26 mouse cellular contexts compared by ENCODE assay signal in genomic region chr5:20046649-20047048, GRCm38 (mm10).
DNase-seq lines count a peak whose midpoint lies in the region; ATAC-seq and TF ChIP-seq lines count a peak whose summit lies in the region.
"Had no signal": no experiment of that assay in that cellular context is flagged by ENCODE, and none has a peak within 500 bp of the region (broad histone marks: within the 10 kb centered on the region; RNA-seq: fewer than 3 reads in every experiment).

No protein-coding gene starts in this region.

- no peak overlapping the region for H3K27ac ChIP-seq in midbrain, embryonic 13.5 days
- H3K27ac ChIP-seq in midbrain, embryonic 10.5 days (replicated peaks), result no peak overlapping the region
- no peak overlapping the region for H3K27ac ChIP-seq in midbrain, embryonic 15.5 days
- no peak overlapping the region for H3K27ac ChIP-seq in midbrain, embryonic 11.5 days (ENCODE audit: low read depth, low read length)
- H3K27ac ChIP-seq: embryonic facial prominence, embryonic 10.5 days; embryonic facial prominence, embryonic 12.5 days; forebrain, embryonic 13.5 days; forebrain, embryonic 15.5 days had no signal

- TF ChIP-seq POLR2A in brain, embryonic 14.5 days (IDR thresholded peaks at IDR 0.05; ENCODE audit: borderline replicate concordance, extremely low read depth, insufficient read depth, insufficient read length, poor library complexity, severe bottlenecking), result no peak

- peak; percentile 69; the same call in 1 of the 2 replicates for ATAC-seq in midbrain, embryonic 13.5 days
- ATAC-seq in midbrain, embryonic 15.5 days (replicated peaks), result peak; percentile 62
- ATAC-seq in midbrain, embryonic 11.5 days (ENCODE audit: low FRiP score), result no peak
- ATAC-seq: activated CD4-positive, CD25-positive, alpha-beta regulatory T cell, adult 4 months; CD4-positive, CD25-positive, alpha-beta regulatory T cell, adult 4 months; forebrain, embryonic 13.5 days; forebrain, embryonic 15.5 days; Patski had no signal

- no peak overlapping the region for H3K9ac ChIP-seq in midbrain, embryonic 13.5 days (replicated peaks)
- no peak overlapping the region for H3K9ac ChIP-seq in midbrain, embryonic 15.5 days
- no peak overlapping the region for H3K9ac ChIP-seq in midbrain, embryonic 11.5 days (ENCODE audit: low read length)
- H3K9ac ChIP-seq: embryonic facial prominence, embryonic 12.5 days; forebrain, embryonic 13.5 days; forebrain, embryonic 15.5 days had no signal

- H3K4me3 ChIP-seq in midbrain, embryonic 13.5 days (replicated peaks), result no peak overlapping the region
- H3K4me3 ChIP-seq in midbrain, embryonic 10.5 days, result no peak overlapping the region
- H3K4me3 ChIP-seq in midbrain, embryonic 15.5 days, result no peak overlapping the region
- no peak overlapping the region for H3K4me3 ChIP-seq in midbrain, embryonic 11.5 days (ENCODE audit: low read depth, low read length)
- H3K4me3 ChIP-seq: embryonic facial prominence, embryonic 10.5 days; embryonic facial prominence, embryonic 12.5 days; forebrain, embryonic 13.5 days; forebrain, embryonic 15.5 days had no signal

- WGBS in midbrain, embryonic 13.5 days, result 21% methylated on average over 3 of the region's 3 CpGs
- 36% methylated on average over 3 of the region's 3 CpGs for WGBS in midbrain, embryonic 10.5 days
- 25% methylated on average over 3 of the region's 3 CpGs for WGBS in midbrain, embryonic 15.5 days
- 32% methylated on average over 3 of the region's 3 CpGs for WGBS in midbrain, embryonic 11.5 days

- no peaks in the 10 kb centered on the region for H3K9me3 ChIP-seq in midbrain, embryonic 13.5 days
- H3K9me3 ChIP-seq in midbrain, embryonic 10.5 days (replicated peaks), result no peaks in the 10 kb centered on the region
- no peaks in the 10 kb centered on the region for H3K9me3 ChIP-seq in midbrain, embryonic 15.5 days
- no peaks in the 10 kb centered on the region for H3K9me3 ChIP-seq in midbrain, embryonic 11.5 days (ENCODE audit: control insufficient read depth, low read length)
- H3K9me3 ChIP-seq: embryonic facial prominence, embryonic 10.5 days; embryonic facial prominence, embryonic 12.5 days; forebrain, embryonic 13.5 days; forebrain, embryonic 15.5 days; G1E had no signal

- TF ChIP-seq CTCF in brain, embryonic 14.5 days (IDR thresholded peaks at IDR 0.05; ENCODE audit: borderline replicate concordance, extremely low read depth, insufficient read depth, insufficient read length), result no peak

- peaks cover 10% of the 10 kb centered on the region; the same call in 1 of the 2 replicates for H3K4me1 ChIP-seq in midbrain, embryonic 13.5 days (replicated peaks)
- H3K4me1 ChIP-seq in midbrain, embryonic 10.5 days, result peaks cover 10% of the 10 kb centered on the region; the same call in 1 of the 2 replicates
- H3K4me1 ChIP-seq in midbrain, embryonic 15.5 days, result peaks cover 11% of the 10 kb centered on the region; the same call in 1 of the 2 replicates
- no peaks in the 10 kb centered on the region for H3K4me1 ChIP-seq in midbrain, embryonic 11.5 days (ENCODE audit: control insufficient read depth, insufficient read depth, low read length)
- H3K4me1 ChIP-seq: embryonic facial prominence, embryonic 10.5 days; embryonic facial prominence, embryonic 12.5 days had no signal

- no peaks in the 10 kb centered on the region for H3K36me3 ChIP-seq in midbrain, embryonic 13.5 days
- no peaks in the 10 kb centered on the region for H3K36me3 ChIP-seq in midbrain, embryonic 10.5 days
- no peaks in the 10 kb centered on the region for H3K36me3 ChIP-seq in midbrain, embryonic 15.5 days (replicated peaks)
- H3K36me3 ChIP-seq in midbrain, embryonic 11.5 days (ENCODE audit: control insufficient read depth, insufficient read depth, low read length), result no peaks in the 10 kb centered on the region
- H3K36me3 ChIP-seq: embryonic facial prominence, embryonic 10.5 days; embryonic facial prominence, embryonic 12.5 days; forebrain, embryonic 15.5 days; G1E had no signal

- DNase-seq in midbrain, embryonic 10.5 days (ENCODE audit: low spot score), result no peak
- no peak for DNase-seq in midbrain, embryonic 11.5 days (ENCODE audit: low spot score, missing footprints)
- DNase-seq in brain, embryonic 14.5 days (ENCODE audit: low read depth), result peak; percentile 48
- peak; percentile 44 for DNase-seq in retina, postnatal 1 day
- DNase-seq in gastrocnemius, postnatal 4 days (ENCODE audit: low spot score in 2 of 2), result no peak
- no peak for DNase-seq in kidney, postnatal 25 days
- DNase-seq: adrenal gland, adult 8-10 months; adrenal gland, postnatal 14 days; adrenal gland, postnatal 36 days; B cell, adult 2 months; cerebellum, adult 11 months; cerebellum, adult 18-20 months; cerebellum, adult 8-10 months; cerebellum, adult 9-11 months; cerebellum, postnatal 25 days had no signal

- no peaks in the 10 kb centered on the region for H3K27me3 ChIP-seq in midbrain, embryonic 13.5 days
- no peaks in the 10 kb centered on the region for H3K27me3 ChIP-seq in midbrain, embryonic 10.5 days (ENCODE audit: low read depth, poor library complexity, severe bottlenecking)
- H3K27me3 ChIP-seq in midbrain, embryonic 15.5 days (replicated peaks), result no peaks in the 10 kb centered on the region
- no peaks in the 10 kb centered on the region for H3K27me3 ChIP-seq in midbrain, embryonic 11.5 days (ENCODE audit: control insufficient read depth, insufficient read depth, low read length)
- H3K27me3 ChIP-seq: CH12.LX; embryonic facial prominence, embryonic 12.5 days; forebrain, embryonic 13.5 days; forebrain, embryonic 15.5 days had no signal

- no peak overlapping the region for H3K4me2 ChIP-seq in midbrain, embryonic 13.5 days (replicated peaks)
- H3K4me2 ChIP-seq in midbrain, embryonic 15.5 days, result no peak overlapping the region
- no peak overlapping the region for H3K4me2 ChIP-seq in midbrain, embryonic 11.5 days
- H3K4me2 ChIP-seq: embryonic facial prominence, embryonic 12.5 days; forebrain, embryonic 13.5 days; forebrain, embryonic 15.5 days had no signal

Comparison
In these comparisons a context has a peak if more than half of its experiments do, and no peak if none do; other contexts are left out.
1. DNase-seq: peak in brain, embryonic 14.5 days (single experiment) and retina, postnatal 1 day (single experiment); none in midbrain, embryonic 10.5 days (single experiment), midbrain, embryonic 11.5 days (single experiment), gastrocnemius, postnatal 4 days (0 of 2) and kidney, postnatal 25 days (0 of 2).